Mouse (Mus musculus) T-cell, adult 2 months (primary cell): ENCODE measurements at regions not wholly inside any gene's neighbourhood (a gene's known extent, or its start where the extent isn't known, plus 50 kb on each side); places are given as distances from the start of the nearest gene placed in this dataset.

Source experiments
- DNase-seq: peaks from one replicate; pipeline ENCODE4 v3.0.0; 2022; ENCODE audit warnings: low spot score

- no peak for DNase-seq
Measured at GRCm38 (mm10) chr17:14497086-14497485, 196.9 kb downstream of the Thbs2 start.

GRCm38 (mm10) chr17:14493751-14494320, 200.2 kb downstream of the Thbs2 start:
- no peak for DNase-seq

GRCm38 (mm10) chr17:14492936-14493335, 201.1 kb downstream of the Thbs2 start:
- DNase-seq = no peak

- DNase-seq = no peak
Measured at GRCm38 (mm10) chr17:14481746-14482145, 202.4 kb downstream of the Smoc2 start.

- DNase-seq = no peak
Measured at GRCm38 (mm10) chr17:14478938-14479505, 199.7 kb downstream of the Smoc2 start.

GRCm38 (mm10) chr17:14476707-14477106, 197.4 kb downstream of the Smoc2 start:
- no peak for DNase-seq

GRCm38 (mm10) chr17:14475778-14476647, 196.7 kb downstream of the Smoc2 start:
- DNase-seq = no peak

- no peak for DNase-seq
Measured at GRCm38 (mm10) chr17:14475277-14475676, 196.0 kb downstream of the Smoc2 start.

GRCm38 (mm10) chr17:14468754-14469488, 189.6 kb downstream of the Smoc2 start:
- DNase-seq = no peak

GRCm38 (mm10) chr17:14455251-14455743, 176.0 kb downstream of the Smoc2 start:
- DNase-seq = no peak
